Mouse (Mus musculus): ENCODE measurements at regions not wholly inside any gene's neighbourhood (a gene's known extent, or its start where the extent isn't known, plus 50 kb on each side); places are given as distances from the start of the nearest gene placed in this dataset.

DNA sequence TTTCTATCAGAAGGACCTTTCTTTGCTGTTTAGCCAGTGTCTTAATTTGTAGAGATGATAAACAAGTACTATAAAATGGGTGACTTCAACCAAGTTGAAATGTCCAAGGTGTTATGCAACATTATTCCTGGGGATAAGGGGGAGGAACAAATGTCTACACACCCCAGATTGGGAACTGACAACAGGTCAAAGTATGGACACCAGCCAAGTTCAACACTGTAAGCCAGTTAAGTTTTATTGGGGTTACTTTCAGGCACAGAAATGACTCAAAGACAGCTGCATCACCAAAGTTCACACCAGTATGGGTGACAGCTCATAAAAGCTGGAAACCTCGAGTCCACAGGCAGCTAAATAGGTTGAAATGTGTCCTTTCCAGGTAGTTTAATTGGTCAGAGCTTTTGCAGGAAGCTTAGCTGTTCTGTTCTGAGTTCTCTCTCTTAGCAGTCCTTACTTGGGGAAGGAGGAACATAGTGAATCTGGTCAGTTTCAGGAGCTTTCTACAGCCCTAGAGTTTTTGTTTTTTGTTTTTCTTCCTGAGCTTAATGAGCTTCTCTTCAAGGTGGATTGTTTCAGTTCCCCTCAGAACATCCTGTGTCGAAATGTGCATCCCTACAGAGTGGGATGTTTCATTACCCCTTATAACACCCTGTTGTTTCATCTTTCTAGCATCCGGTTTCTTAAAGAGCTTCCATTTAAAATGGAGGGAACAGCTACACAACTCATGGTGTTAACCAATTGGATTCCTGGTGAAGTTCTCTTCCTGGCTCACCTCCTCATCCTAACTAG is 279.2 kb upstream of the Cdyl start:
- TF ChIP-seq POLR2A (IDR thresholded peaks at IDR 0.05; ENCODE audit: extremely low read depth, insufficient read depth, low read length) (no peak), CTCF (IDR thresholded peaks at IDR 0.05; ENCODE audit: low read depth, low read length) (no peak)
